Mouse (Mus musculus): Measurements from ENCODE around the gene Kif5a.

Gene Kif5a

DNA sequence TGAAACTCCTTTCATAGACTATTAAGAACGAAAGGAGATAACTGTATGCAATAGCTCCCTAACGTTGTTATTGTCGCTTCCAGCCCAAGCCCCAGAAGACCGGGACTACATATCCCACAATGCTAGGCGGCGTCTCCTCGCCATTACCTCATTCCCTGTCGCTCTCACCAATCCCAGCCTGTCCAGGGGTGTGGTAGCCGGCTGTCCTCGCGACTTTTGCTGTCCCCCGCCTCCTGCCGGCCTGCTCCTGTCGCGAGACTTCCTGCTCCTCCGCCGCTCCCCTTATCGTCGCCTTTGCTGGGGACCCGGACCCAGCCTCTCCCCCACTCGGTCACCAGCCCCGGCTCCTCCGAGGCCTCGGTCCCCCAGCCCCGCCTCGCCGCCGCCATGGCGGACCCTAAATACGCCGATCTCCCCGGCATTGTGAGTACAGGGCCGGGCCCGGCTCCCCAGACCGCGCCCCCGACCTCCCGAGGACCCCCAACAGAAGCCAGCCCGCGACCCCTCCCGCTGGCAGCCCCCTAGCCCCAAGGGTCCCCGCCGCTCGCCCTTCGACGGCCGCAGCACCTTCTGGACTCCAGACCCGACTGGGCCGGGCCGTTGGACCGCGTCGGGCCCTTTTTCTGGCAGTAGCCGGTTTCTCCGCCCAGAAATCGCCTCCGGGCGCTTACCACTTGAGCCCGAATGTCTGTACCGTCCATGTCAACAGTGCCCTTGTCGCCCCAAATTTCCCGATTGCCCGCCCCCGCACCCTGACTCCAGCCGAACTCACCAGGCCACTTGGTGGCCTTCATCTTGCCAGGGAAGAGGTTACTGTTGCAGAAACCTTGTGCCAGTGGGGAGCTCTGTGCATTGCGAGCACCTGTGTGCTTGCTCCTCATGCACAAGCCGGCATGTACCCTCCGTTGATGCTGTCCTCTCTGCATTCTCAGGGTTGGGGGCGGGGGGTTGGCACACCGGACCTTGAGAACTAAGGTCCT, 3.3 kb upstream of the Kif5a start, which contains the start of gene Dctn2:
Gene Dctn2 (plus strand): TSS at position 257 of the 980 bp plus-strand sequence.
- peak; percentile 82 to 84 for DNase-seq (ENCODE audit: low spot score in 2 of 2)

DNA sequence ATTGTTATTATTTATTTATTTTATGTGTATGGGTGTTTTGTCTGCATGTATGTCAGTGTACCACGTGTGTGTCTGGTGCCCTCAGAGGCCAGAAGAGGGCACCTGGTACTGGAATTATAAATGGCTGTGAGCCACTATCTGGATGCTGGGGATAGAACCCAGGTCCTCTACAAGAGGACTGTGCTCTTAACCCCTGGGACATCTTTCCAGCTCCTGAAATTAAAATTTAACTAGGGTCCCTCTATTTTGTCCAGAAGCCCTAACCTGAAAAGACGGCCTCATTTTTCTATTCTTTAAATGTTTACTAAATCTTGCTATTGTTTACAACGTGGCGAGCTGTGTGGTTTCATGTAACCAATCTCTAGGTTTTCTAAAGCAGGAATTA, 2.6 kb upstream of the Kif5a start:
- DNase-seq (ENCODE audit: low spot score in 2 of 2) = no peak

DNA sequence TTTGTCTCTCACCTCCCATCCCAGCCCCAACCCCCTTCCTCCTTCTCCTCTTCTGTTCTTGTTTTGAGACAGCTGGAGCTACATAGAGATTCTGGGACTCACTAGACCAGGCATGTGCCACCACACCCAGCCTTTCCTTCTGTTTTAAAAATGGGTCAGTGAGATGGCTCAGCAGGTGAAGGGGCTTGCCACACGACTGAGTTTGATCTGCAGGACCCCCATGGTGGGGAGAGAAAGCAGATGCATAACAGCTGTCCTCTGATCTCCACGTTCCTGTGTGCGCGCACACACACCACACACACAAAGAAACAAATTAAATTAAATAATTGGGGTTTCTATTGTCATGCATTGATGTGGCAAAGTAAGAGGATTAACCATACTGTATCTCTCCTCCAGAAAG, 1.8 kb upstream of the Kif5a start:
- no peak for DNase-seq (ENCODE audit: low spot score in 2 of 2)

DNA sequence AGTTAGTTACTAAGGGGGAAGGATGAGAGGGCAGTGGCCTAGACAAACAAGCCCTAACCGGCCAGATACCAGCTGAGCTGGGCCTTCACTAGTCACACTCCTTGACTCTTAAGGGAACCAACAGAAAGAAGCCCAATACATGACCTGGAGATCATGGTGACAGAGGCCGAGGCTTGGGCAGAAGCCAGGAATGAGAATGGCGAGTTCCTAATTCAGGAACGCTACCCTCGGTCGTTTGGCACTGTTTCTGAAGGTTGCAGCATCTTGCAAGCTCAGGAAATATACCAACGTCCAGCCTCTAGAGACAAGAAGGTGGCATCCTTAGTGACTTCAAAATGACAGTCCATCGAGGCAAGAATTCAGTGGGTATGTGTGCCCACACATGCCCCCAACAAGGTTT, 1.2 kb upstream of the Kif5a start:
- DNase-seq (ENCODE audit: low spot score in 2 of 2) = no peak

DNA sequence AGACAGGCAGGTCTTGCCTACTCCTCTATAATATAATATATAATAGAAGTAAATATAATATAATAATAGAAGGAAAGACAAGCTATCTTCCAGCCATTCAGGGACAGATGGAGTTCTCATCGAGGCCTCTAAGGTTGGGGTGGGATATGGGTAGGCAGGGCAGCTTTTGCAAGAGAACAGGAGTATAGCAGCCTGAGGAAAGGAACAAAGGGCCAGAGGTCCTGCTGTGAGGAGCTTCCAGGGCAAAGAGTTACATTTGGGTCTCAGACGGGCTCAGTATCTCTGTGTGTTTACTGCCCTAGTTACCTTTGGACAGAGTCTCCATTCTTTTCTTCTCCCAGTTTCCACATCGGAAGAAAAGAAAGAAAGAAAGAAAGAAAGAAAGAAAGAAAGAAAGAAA, 483 bp upstream of the Kif5a start:
- no peak for DNase-seq (ENCODE audit: low spot score in 2 of 2)

DNA sequence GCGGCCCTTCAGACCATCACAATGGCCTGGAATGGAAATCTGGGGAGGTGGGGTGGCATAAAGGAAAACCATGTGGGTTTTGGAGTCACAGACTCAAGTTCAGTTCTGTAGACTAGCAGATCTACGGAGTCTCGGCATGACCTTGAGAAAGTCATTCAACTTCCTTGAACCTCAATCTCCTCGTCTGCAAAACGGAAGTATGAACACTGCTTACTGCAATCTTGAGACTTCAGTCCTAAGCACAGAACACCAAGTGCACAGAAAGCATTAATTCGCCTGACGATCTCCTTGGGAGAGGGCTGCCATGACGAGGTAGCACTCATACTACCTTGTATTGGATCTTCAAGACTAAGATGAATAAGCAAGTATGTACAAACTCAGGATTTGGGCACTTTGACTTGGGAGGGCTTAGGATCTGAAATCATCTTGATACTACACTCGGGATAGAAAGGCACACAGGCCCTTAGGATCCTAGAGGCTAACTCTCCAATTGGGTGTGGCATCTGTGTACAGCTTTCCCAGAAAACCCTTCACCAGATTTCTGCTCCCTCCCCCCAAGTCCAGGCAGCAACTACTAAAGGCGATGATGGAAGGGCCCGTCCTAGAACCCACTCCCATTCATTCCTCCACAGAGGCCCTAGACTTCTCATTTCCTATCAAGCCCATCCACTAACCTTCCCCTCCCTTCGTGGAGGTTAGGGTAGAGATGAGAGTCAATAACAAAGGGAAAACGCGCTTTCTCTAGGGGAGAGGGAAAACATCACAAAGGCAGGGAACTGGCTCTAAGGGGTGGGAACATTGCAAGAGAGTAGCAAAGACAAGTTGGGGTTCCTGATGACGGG, 1.2 kb downstream of the Kif5a start:
- DNase-seq (ENCODE audit: low spot score in 2 of 2) = no peak

DNA sequence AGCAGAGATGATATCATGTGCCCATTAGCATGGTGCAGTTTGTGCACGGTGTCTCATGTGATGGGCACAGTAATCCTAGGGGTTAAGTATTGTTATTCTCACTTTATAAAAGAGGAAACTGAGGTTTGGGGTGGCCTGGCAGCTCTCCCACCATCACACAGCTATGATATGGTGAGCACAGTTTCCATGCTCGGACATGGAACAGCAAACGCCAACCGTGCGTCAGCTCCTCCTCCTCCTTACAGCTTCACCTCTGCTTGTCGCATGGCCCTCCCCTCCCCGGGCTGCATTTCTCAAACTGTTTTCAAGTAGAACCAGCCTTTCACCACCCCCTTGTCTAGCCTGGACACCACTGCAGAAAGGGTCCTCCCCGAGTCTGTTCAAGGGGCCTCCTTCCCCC, 4.7 kb downstream of the Kif5a start:
- no peak for DNase-seq (ENCODE audit: low spot score in 2 of 2)

DNA sequence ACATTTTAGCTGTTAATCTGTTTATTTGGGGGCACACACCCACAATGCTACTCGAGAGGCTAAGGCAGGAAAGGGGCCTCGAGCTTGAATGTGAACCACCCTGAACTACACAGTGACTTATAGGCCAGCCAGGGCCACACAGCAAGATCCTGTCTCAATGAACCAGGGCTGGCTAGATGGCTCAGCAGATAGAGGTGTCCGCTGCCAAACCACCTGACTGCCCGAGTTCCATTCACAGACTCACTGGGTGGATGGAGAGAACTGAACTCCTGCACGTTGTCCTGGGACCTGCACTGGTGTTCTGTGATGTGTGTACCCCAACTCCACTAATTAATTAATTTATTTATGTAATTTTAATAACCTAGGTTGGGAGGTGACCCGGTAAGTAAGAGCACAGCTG, 5.4 kb downstream of the Kif5a start:
- DNase-seq (ENCODE audit: low spot score in 2 of 2) = no peak

DNA sequence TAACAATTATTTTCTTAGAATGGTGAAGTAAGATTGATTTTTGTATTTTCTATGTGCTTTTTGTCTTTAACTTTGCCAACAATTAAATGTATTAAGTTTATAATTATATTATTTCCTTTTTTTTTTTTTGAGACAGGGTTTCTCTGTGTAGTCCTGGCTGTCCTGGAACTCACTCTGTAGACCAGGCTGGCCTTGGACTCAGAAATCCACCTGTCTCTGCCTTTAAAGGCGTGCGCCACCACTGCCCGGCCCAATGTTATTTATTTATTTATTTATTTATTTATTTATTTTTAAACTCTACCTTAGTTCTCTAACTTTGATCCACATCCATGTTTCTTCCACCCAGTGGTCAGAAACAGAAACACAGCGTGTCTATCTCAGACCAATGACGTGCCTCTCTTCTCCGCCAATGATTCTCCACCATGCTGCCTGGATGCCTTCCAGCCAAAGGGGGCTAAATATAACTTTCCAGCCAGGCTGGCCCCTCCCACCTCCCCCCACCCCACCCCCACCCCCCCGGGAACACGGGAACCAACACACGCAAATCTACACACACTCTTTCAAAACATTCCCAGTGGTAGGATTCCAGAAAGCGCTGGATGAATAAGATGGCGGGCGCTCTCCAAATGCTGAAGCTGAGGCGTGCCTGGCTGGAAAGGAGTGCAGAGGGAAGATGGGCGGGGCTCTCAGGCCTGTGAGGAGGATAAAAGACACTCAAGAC, 7.4 kb downstream of the Kif5a start:
- no peak for DNase-seq (ENCODE audit: low spot score in 2 of 2)

DNA sequence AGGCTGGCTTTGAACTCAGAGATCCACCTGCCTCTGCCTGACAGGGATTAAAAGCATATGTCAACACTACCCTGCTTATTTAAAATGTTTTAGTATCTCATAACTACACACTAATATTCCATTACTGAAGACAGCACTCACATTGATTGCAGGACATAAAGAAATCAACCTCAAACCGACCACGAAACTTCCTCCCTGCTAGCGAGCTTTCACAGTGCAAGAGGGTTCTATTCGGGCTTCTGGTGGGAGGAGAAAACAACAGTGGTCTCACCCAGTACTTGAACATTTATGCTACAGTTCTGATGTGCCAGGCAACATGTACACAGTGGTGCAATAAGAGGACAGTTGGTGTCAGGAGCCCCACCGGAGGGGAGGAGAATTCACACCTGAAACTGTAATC, 12.3 kb downstream of the Kif5a start:
- DNase-seq (ENCODE audit: low spot score in 2 of 2) = no peak

DNA sequence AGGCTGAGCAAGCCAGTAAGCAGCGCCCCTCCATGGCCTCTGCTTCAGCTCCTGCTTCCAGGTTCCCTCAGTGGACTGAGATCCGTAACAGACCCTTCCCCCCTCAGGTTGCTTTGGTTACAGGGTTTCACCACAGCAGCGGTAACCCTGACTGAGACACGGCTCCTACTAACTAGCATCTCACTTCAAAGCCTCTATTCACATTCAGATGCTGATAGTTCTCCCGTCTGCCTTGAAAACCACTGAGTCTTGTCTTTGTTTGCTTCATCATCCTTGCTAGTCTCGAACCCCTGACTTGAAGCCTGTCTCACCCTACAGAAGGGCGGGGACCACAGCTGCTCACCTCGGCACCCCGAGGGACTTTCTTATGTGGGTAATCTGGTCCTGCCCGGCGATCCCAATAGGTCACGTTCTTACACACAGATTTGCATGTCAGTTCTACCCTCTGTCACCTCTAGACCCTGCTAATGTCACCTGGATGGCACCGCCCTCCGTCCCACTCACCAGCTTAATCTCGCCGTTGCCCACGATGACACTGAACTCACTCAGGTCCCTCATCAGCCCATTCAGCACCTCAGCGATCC, 24.8 kb downstream of the Kif5a start:
- no peak for DNase-seq (ENCODE audit: low spot score in 2 of 2)

DNA sequence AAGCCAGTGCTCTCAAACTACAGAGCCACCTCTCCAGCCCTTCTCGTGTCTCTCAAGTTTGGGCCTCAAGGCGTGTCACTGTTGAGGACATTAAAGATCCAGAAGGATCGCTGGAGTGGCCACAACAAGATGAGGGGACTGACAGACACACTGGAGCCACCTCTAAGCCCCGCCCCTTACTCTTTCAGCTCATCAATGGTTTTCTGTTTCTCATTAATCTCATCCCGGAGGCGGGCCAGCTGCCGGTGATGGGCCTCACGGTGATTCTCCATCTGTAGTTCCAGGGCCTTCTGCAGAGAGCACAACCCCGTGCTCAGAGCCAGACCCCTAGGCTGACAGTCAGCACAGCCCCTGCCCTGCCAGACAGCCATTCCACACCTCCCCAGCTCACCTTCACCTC, 26.6 kb downstream of the Kif5a start:
- DNase-seq (ENCODE audit: low spot score in 2 of 2) = no peak

DNA sequence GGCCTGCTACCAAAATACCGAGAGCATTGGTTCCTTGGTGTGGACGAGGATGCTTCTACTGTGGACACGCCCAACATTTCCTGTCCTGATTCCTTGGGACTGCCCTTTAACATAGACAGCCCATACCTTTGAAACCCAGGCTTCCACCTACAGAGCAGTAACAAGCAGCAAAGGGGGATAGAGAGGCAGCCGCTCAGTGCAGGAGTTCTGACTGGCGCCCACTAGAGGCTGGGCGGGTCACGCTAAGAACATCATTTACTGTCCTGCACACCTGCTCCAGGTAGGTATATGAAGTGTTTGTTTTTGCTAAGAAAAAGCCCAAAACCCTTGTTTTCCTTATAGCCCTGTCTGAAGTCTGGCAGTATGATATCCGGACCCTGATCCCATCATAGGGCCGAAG, 30.0 kb downstream of the Kif5a start:
- peak in 1 of 2 experiments; percentile 24 for DNase-seq (ENCODE audit: low spot score in 2 of 2)

DNA sequence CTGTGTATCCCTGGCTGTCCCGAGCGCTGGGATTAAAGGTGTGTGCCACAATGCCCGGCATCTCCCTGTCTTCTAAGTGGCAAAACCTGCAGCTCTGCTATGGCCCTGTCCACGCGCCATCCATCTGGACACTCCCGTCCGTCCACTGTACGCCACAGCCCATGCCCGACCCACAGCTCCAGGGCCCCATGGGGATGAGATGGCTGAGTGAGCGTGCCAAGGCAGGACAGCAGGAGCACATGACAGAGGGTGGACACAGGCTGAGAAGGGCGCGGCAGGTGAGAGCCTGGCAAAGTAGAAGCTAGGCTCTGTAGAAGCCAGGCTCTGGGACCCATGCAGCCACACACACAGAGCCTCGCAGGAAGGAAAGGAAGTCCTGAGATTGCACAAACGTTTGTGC, 31.4 kb downstream of the Kif5a start:
- no peak for DNase-seq (ENCODE audit: low spot score in 2 of 2)

DNA sequence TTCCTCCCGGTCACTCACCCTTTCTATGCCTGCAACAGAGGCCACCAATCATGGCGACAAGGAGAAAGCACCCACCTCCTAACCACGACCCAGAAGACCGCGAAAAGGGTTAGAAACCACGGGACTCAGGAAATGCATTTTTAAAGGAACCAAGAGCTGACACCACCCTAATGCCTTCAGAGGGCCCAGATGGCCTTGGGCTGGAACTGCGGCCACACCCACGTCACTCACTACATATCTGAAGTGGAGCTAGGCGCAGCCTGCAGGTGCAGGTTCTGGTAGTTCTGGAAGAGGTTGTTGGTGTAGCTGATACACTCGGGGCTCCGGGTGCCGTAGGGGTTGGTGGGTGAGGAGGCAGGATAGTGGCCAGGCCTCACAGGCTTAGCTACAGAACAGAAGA, 32.5 kb downstream of the Kif5a start:
- DNase-seq (ENCODE audit: low spot score in 2 of 2) = no peak

DNA sequence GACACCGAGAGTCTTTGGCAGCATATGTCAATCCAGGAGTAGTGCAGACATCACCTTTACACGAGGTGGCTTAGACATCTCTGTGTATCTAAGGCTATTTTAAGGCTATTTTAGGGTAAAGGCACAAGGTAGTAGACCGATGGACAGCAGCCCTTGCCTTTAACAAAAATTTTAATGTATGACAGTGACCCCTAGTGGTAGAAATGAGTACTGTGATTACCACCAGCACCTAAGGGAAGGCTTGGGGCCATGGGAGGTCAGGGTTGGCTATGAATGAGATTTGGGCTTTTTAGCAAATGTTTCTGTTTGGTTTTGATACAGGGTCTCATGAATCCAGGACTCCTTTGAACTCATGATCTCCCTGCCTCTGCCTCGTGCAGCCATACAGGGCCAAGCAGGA, 34.3 kb downstream of the Kif5a start:
- peak in 1 of 2 experiments; percentile 74 for DNase-seq (ENCODE audit: low spot score in 2 of 2)

DNA sequence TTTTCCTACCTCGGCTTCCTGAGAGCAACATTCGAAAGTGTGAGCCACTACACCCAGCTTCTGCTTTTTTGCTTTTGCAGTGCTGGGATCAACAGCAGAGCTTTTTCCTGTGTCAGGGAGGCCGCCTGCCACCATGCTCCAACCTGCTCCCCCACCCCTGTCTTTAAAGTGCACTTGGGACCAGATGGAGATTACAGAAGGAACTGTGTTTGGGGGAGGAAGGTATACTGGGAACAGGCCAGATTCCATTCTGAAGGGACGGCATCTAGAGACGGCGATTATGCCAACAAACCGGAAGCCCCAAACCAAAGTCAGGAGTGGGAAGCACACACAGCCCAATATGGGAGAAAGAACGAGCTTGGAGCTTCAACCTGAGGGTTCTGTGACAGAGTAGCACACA, 36.0 kb downstream of the Kif5a start:
- DNase-seq (ENCODE audit: low spot score in 2 of 2) = no peak

DNA sequence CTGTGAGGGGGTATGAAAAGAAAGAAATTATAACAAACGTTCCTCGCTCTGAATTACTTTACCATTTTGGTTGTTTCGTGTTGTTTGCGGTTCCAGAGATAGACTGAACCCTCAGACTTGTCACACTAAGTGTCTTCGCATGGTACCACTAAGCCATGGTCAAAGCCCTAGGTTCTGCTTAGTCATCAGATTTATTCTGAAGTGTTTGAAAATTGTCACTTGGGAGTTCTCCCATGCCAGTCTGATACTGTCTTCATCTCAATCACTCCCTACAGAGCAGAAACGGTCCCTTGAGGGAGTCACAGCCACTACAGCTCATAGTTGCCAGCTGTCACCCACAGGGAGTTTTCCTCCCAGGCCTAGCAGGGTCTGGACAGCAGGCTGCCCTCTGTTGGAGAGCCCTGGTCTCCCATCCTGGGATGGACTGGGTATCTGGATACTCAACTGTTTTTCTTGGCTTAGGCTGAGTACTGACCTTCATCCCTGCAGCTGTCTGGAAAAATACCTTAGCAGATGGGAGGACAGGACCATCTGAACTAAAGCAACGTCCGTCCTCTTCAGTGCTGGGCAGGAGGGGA, 36.7 kb downstream of the Kif5a start:
- DNase-seq (ENCODE audit: low spot score in 2 of 2) = no peak

DNA sequence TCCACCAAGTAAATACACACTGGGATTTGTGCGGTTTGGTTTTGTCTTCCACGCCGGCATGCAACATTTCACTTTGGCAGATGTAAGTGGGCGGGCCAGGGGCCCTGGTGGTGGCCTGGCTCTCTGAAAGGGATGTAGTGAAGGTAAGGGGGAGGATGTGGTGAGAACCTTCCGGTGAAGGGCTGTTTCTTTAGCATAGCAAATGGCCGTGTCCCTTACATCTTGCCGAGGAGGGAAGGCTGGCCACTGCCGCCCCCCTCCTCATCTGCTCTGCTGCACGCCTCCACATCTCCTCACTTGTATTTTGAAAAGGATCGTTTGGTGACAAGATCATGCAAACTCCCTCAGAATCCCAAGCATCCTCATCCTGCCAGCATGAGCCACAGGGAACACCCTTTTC, 37.4 kb downstream of the Kif5a start:
- no peak for DNase-seq (ENCODE audit: low spot score in 2 of 2)

DNA sequence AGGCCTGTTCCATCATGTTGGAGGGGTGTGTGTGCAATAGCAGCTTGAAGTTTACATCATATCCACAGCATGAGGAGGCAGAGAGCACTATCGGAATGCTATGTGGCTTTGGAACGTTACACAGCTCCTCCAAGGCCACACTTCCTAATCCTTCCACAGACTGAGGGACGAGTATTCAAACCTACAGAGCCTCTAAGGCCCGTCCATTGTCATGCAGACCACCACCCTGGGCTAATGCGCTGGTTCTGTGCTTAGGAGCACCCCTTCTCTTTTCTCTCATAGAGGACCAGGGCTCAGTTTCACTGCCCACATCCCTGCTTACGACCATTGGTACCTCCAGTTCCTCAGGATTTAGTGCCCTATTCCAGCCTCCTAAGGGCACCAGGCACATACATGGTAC, 37.9 kb downstream of the Kif5a start:
- DNase-seq (ENCODE audit: low spot score in 2 of 2) = no peak

DNA sequence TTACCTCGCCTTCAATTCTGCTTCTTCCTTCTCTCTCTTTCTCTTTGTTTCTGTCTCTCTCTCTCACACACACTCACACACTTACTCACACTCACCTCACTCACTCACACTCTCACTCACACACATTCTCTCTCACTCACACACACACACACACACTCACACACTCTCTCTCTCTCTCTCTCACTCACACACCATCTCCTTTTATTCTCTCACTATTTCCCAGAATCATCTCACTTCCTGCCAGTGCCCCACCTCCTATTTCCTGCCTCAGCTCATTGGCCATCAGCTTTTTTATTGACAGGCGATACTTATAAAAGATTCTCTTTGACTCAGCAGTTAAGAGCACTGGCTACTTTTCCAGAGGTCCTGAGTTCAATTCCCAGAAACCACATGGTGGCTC, 44.8 kb downstream of the Kif5a start:
- DNase-seq (ENCODE audit: low spot score in 2 of 2) = no peak

Measured in thymus, postnatal 10 days (tissue).